Mouse (Mus musculus) frontal cortex, postnatal 25 days (tissue): ENCODE results near the gene Ino80d.

Experiments
- DNase-seq, 2 experiments: peaks; one replicate each; pipeline ENCODE4 v3.0.0; 2022; ENCODE audit warnings: low spot score in 2 of 2

Gene Ino80d

DNA sequence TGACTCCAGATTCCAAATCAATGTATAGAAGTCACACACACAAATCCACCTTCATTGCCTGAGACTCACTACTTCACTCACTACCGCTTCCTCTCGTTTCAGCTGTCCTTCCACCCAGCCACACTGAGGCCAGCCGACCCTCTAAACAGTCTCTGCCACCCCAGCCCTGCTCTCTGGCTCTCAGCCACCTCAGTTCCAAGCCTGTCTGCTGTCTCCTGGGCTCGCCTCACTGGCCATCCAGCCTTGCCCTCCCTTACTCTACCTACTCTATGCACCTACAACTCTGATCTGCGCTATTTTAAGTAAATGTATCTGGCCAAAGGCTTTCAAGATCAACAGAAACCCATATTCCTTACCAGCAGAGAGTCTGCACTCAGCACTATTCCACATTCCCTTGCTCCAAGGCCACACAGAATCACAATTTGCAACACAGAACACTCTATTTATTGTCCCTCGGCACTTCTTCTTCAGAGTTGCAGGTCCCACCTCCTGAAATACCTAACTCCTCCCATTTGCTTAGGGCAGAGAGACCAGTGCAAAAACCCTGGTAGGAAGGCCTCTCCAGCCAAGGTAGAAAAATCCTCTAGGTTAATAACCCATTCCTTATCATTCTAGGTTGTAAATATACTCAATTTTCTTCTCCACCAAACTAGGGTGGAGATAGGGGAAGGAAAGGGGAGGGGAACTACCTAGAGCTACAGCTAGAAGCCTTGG is 6.7 kb downstream of the Ino80d start:
- DNase-seq = no peak

DNA sequence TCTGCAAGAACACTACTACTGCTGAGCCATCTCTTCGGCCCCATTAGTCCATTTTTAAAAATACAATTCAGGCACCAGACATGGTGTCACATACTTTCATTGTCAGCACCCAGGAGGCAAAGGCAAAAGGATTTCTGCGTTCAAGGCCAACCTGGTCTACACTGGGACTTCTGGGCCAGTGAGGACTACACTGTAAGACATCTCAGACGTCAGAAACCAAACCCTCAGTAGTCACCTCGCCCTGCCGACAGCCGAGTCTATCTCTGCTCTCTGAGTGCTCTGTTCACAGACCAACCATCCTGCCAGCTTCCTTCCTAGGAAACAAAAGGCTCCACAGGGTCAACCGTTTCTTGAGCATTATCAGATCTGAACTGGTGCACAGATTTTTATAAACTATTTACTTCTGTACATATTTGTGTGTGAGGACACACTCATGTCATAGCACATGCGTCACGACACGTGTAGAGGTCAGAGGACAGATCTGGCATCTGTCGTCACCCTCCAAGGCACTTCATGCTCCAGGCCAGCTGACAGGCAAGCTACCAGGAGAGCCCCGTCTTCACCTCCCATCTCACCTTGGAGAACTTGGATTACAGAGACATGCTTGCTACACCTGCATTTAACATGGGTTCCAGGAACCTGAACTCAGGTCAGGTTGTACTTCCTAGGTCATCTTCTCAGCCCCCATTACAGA is 11.6 kb downstream of the Ino80d start:
- no peak for DNase-seq

DNA sequence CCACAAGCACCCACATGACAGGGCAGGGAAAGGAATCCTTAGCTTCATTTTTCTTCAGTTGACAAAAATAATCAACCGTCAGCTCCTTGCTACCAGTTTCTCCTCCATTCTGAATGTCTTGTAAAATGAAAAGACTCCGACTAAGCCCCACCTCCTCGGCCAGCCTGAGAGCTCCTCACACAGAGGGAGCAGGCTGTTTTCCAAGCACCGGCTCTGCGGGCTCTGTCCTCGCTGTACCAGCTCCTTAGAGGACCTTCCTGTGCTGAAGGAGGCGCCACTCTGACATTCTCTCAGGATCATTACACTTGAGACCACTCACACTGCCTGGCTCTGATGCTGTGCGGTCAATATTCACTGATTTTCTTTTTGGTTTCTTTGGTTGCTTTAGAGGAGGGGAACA is 14.3 kb downstream of the Ino80d start:
- no peak for DNase-seq

DNA sequence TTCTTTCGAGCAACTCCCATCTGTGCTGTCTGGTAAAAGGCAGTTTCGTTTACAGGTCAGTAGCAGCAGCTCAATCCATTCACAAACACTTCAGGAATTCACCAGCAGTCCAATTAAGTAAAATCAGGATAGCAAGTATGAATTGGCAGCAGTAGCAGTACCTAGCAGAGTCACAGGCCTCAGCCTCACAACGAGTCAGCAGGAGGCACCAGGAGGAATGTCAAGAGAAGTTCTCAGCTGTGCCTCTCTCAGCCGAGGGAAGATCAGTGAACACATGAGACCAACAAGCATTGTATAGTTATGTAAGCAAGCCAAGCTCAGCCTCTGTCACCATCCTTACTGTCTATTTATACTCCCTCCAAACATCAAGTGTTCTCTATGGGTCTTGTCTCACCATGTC is 15.6 kb downstream of the Ino80d start:
- DNase-seq = no peak

DNA sequence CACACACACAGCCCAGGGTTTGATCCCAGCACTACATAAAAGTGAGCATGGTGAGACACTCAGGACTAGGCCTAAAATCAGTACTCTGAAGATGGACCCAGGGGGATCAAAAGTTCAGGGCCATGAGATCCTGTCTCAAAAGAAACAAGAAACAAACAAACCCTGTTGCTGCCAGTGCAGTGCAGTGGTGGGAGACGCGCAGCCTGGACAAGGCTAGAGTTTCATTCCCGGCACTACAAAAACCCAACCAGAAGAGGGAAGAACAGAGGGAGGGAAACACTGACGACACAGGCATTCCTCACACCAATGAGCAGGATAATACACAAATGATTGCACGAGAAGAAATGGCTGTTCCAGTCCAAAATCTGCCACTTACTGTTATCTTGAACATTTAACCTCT is 18.4 kb downstream of the Ino80d start:
- no peak for DNase-seq

DNA sequence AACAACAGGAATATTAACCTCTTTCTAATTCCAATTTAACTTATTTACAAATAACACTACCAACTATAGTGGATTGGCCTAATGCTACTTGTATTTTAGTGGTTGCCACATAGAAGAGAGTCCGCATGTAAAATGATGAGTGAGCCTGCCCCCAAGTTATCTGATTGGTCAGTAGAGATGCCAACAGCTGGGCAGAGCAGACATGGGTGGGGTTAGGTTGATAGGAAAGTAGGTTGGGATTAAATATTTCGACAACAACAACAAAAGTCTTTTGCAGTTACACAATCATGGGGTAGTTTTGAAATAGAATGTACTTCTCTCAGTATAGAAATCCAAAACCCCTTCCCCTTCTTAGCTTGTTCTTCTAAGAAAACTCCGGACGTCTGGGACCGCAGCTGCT is 24.7 kb downstream of the Ino80d start:
- no peak for DNase-seq

DNA sequence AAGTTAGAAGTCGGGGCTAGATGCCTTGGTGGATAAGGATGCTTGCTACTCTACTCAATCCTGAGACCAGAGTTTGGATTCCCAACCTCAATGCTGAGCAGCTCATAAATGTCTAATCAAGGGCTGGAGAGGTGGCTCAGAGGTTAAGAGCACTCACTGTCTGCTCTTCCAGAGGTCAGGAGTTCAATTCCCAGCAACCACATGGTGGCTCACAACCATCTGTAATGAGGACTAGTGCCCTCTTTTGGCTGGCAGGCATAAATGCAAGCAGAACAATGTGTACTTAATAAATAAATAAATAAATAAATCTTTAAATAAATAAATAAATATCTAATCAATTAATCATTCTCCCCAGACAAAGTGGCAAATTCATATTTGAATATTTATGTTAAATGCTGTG is 25.9 kb downstream of the Ino80d start:
- DNase-seq = no peak

DNA sequence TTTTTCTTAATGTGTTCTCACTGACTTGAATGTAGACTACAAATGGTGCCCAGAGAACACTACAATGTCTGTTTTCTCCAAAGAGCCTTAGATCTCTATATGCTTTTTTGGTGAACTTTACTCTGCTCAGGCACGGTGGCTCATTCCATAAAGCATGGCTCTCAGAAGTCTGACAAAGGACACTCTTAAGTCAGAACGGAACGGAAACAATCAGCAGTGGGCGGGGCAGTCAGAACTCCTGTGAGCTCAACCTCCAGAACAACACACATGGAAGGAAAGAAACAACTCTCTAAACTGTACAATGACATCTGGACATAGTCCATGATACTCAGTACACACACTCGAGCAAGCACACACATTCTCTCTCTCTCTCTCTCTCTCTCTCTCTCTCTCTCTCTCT is 34.2 kb downstream of the Ino80d start:
- no peak for DNase-seq

DNA sequence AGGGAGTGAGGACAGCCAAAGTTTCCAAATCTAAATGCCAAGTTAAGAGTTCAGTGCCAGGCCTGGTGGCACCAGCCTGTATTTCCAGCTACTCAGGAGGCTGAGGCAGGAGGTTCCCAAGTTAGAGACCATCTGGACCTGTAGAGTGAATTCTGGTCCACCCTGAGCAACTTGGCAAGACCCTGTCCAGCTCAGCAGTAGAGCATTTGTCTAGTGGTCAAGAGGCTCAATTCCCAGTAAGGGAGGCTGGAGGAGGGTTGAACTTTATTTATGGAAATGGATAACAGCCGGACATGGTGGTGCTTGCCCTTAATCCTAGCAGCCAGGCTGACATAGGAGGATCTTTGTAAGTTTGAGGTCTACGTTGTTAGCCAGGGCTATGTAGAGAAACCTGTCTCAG is 38.1 kb downstream of the Ino80d start:
- no peak for DNase-seq

DNA sequence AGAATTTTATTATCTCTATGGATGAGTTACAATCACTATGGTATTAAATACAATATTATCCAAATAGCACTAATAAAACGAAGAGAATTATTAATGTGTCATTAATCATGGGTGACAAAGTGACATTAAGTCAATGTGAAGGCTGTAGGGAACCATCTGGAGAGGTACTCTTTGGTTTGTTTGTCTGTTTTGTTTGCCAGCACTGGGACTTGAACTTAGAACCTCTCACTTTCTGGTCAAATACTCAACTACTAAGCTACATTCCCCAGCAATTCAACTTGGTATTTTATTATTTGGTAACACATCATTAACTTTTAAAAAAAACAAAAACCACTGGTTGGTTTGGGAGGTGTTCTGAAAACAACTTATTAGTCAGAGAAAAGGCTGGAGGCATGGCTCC is 43.1 kb downstream of the Ino80d start:
- no peak for DNase-seq

DNA sequence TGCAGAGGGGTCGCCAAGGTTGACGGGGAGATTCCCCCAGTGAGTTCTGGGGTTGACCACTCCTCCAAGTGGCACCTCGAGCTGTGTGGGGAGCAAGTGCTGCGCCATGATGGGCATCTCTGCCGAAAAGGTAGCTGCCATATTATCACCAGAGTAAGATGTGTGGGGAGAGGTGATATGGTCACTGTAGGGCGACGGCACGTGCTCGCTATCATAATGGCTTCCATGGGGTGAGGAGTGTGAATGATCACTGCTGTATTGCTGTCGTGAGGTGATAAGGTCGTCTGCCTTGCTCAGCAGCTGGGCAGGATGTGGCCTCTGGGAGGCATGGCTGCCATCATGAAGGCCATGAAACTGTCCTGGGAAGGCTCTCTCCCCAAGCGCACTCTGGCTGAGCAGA is 56.1 kb downstream of the Ino80d start:
- DNase-seq = no peak

DNA sequence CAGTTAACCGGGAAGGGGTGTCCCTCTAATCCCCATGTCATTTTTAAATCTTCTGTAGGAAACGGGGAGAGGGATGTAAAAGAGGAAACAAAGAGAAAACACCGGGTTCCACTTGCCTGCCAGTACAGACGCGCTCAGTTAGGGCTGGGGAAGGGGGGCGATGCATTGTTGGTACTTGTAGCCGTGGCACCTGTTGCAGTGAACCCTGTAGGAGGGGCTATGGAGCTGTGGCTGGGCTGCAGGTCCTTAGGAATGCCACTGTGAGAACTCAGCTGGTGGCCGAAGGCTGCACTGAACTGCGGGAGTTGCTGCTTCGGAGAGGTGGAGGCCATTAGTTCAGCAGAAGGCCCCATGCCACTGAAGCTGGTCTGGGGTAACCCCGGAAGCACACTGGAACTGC is 56.6 kb downstream of the Ino80d start:
- DNase-seq = no peak

DNA sequence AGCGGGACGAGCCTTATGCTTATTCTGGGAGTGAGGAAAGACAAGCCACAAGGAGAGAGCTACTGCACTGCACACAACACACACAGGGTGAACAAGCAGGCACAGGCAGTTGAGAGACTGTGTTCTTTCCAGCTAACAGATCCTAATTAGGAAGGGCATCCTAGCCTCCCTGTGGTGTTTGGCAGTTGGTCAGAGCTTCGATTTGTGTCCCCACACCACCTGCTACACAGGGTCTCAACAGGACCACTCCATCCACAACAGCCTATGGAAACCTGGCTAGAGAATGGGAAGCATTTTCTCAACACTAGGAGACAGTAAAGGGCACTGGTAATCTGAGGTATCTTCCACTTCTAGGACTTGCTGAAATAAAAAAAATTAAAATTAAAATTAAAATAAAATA is 57.1 kb downstream of the Ino80d start:
- no peak for DNase-seq

DNA sequence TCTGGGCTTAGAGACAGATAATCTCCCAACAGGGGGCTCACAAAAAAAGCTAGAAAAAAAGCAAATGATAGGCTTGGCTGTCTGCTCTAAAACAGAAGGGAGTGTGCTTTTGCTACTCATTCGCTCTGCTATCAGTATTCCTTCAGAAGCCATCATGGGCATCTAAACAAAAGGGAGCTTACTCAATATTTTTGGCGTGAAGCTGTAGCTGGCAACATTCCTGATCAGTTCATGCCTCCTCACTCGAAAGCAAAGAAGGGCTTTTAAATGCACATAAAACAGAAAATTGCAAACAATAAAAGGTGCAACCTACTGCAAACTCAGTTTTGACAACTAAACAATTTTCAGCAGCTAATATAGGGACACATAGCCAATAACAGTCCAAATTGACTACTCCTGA is 59.1 kb downstream of the Ino80d start:
- DNase-seq = no peak

DNA sequence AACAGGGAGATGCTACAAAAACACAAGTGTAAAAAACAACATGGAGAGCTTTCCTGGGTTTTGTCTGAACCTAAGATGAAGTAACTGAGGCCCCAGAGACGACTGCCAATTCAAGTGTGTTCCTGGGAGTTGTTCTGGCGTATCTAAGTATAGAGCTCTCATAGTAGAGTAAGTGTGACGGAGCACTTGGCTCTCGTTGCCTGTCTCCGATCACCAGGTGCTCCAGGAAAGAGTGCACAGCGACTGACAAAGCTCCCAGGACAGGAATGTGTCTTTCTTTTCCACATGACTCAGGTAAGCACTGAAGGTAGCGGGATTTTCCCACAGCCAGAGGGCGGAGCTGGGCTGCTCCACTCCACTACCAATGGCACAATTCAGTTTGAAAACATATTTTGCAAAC is 63.6 kb downstream of the Ino80d start:
- DNase-seq = no peak

DNA sequence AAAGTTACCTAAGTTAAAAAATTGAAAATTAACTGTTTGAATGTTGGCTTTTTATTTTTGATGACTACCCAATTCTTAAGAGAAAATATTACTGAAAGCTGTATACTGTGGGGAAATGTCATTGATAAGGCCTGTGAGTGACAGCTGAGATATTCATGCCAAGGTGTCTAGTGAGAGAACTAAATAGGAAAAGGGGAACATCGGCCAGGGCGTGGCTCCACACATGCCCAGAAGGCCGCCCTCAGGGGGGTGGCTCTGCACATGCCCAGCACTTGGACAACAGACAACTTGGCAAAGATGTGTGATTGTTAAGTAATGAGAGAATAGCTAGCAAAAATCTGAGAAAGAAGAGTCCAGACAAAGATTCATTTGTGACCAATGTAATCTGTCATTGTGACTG is 64.5 kb downstream of the Ino80d start:
- no peak for DNase-seq

DNA sequence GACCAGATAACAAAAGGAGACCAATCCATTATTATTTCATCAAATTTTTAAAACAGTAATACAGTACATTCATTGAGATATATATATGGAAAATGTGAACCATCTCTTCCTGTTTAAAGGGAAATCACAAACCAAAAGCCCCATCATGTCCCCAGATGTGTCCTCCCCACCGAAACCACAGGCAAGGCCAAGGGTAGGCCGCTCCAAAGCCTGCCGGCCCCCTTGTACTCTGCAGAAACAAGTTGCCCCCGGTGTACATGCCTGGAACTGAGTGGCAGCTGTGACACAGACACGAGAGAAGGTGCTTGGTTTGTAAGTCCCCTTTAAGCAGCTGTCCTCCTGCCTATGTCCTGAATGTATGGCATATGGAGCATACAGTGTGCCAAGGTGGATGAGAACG is 66.5 kb downstream of the Ino80d start:
- no peak for DNase-seq

DNA sequence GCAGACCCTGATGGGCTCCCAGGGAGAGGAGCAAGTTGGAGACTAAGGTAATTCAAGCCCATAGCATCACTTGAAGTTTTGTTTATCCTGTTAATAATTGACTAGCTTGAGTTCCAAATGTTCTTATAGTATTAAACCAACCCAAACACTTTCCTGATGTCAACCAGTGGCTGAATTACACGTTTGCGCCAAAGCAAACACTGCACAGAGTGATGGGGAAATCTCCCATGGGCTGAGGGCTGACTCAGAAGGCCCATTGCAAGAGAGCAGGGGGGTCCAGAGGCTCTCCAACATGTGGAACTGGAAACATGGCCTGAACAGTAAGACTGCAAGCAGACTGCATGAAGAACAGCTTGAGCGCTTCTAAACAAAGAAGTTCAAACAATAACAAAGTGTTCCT is 81.5 kb downstream of the Ino80d start:
- DNase-seq = no peak

DNA sequence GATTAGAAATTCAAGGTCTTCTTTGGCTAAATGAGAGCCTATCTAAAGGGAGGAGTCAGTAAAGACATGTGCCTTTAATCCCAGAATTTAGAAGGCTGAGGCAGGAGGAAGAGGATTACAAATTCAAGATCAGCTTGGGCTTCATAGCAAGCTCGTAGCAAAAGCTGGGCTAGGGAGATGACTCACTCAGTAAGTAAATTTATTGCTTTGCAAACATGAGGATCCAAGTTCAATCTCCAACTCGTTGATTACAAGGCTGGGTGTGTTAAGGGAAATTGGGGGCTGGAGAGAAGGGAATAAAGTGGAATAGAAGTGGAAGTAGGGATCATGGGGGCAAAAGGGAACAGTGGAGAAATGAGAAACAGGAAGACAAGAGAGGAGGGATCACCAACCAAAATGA is 94.6 kb downstream of the Ino80d start:
- no peak for DNase-seq

DNA sequence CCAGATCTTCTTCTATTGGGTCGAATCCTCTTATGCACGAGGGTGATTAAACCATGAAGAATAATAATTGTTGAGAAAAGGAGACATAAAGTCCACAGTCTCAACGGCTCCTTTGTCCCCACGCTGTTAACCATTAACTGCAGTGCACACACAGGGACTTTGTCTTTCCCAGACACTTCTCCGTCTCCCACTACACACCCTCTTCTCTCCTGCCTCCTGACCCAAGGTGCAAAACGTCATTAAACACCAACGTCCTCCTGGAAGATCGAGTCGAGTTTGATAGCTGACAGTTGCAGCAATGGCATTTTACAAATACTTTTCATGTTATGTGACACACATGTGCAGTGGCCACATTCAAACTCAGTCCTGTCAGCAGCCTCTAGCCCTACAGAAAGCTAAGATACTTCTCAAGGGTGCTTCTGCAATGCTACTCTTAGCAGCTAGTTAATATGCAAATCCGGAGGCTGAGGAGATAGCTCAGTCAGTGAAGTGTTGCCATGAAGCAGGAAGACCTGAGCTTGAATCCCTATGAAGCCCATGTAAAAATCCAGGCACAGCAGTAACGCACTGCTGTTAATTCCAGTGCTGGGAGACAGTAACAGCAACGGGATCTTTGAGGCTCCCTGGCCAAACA is 109.3 kb downstream of the Ino80d start:
- DNase-seq = no peak

DNA sequence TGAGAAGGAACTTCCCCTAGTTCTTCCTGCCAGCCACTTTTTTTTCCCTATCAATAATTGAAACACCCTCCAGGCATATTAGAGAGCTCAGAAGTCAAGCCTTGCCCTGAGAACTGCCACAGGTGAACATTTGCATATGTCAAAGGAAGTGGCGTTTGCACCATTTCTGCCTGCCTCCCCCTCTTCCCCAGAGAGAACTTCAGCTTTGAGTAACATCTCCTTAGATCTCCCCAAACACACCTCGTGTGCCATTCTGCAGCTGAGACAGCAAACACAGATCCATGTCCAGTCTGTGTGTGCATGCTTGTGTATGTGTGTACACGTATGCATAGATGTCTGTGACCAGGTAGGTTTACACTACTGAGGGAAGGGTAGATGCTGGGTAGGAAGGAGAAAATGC is 112.6 kb downstream of the Ino80d start:
- DNase-seq = no peak

DNA sequence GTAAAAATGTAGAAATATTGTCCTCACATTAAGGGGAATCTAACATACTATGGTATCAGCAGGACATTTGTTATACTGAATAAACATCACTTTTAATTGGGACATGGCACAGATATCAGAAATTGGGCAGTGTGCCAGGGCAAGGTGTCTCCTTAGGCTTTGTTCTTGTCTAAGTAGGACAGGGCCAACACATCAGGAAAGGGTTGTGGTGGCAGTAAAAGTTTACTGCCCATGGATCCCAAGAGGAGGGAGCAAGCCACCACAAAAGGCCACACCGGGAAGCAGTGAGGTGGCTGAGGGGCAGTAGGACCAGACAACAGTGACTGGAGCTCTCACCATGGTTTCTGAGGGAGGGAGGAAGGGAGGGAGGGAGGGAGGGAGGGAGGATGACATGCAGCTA is 121.1 kb downstream of the Ino80d start:
- DNase-seq = no peak

DNA sequence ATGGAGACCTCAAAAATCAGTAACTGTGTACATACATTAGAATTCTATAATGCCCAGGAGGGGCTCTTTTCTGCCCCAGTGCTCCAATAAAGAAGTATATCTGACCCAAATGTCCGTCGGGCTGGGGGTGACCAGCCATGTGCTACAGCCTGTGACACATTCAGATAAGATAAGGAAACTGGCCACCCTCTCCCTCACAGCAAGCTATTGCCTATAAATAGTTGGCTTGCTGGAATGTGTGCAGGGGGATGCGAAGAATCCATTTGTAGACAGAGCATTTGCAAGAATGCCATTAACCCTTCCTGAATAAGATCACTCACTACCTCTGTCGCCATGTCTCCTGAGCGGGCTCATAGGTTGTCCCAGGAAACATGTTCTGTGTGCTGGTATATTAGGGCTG is 121.8 kb downstream of the Ino80d start:
- no peak for DNase-seq
